In the genomic region with DNA sequence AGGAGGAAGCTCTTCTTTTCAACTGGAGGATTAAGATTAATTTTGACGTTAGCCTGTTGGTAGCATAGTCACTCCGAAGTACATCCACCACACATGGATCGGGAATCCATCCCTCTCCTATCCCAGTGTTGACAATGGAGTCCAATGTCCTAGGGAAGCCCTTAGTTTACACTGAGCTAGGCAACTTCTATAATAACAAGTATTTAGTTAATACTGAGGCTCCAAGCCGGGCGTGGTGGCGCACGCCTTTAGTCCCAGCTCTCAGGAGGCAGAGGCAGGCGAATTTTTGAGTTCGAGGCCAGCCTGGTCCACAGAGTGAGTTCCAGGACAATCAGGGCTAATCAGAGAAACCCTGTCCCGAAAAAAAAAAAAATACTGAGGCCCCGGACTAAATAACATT, we compare ENCODE assay signal across 8 mouse cellular contexts. TPM values are rescaled to one million over a fixed set of nuclear protein-coding genes. Genes with fewer than 3 reads are reported as not detected.
A peak's percentile ranks its signal among the peaks of the same experiment; 100 is the strongest.
DNase-seq lines count a peak whose midpoint lies in the region; ATAC-seq and TF ChIP-seq lines count a peak whose summit lies in the region.

No protein-coding gene starts in this region.

- TF ChIP-seq CTCF in lung, postnatal 0 days (IDR thresholded peaks at IDR 0.05) = no peak
- no peak for TF ChIP-seq CTCF in small intestine, adult 2 months (IDR thresholded peaks at IDR 0.05; ENCODE audit: extremely low read depth, insufficient read length, insufficient replicate concordance, low read depth, low read length)

- H3K36me3 ChIP-seq in lung, postnatal 0 days (ENCODE audit: insufficient read depth, low read length) = no peaks in the 10 kb centered on the region
- H3K36me3 ChIP-seq in limb, embryonic 11.5 days (ENCODE audit: control insufficient read depth, insufficient read depth, low read length) = no peaks in the 10 kb centered on the region; the same call in 1 of the 2 replicates
- H3K36me3 ChIP-seq in small intestine, adult 2 months (ENCODE audit: control insufficient read depth, insufficient read depth, low read length) = peaks cover 4% of the 10 kb centered on the region; the same call in 1 of the 2 replicates

- peak; percentile 6 to 18 for DNase-seq in cerebellum, postnatal 14 days
- no peak for DNase-seq in cerebellum, postnatal 4 days (ENCODE audit: low spot score in 2 of 2)
- DNase-seq in lung, postnatal 0 days (ENCODE audit: low spot score) = no peak
- no peak for DNase-seq in lung, postnatal 4 days
- no peak for DNase-seq in limb, embryonic 11.5 days (ENCODE audit: low spot score)
- DNase-seq in gastrocnemius, postnatal 4 days (ENCODE audit: low spot score in 2 of 2) = no peak

- H3K9me3 ChIP-seq in lung, postnatal 0 days (ENCODE audit: low read length) = no peaks in the 10 kb centered on the region
- H3K9me3 ChIP-seq in limb, embryonic 11.5 days (ENCODE audit: control insufficient read depth, low read length) = no peaks in the 10 kb centered on the region

- peak overlapping the region; percentile 94 for H3K4me3 ChIP-seq in lung, postnatal 0 days (ENCODE audit: low read depth, low read length)
- H3K4me3 ChIP-seq in limb, embryonic 11.5 days (ENCODE audit: low read depth, low read length) = peak overlapping the region; percentile 97
- peak overlapping the region; percentile 87 for H3K4me3 ChIP-seq in small intestine, adult 2 months (ENCODE audit: low read depth, low read length)

- WGBS in lung, postnatal 0 days = 73% methylated on average over 11 of the region's 11 CpGs
- WGBS in limb, embryonic 11.5 days = 81% methylated on average over 11 of the region's 11 CpGs
- 53% methylated on average over 11 of the region's 11 CpGs for WGBS in small intestine, adult 2 months

- H3K4me1 ChIP-seq in lung, postnatal 0 days (ENCODE audit: insufficient read depth, low read depth, low read length) = peaks cover 10% of the 10 kb centered on the region
- H3K4me1 ChIP-seq in limb, embryonic 11.5 days (ENCODE audit: control insufficient read depth, insufficient read depth, low read length) = peaks cover 3% of the 10 kb centered on the region; the same call in 1 of the 2 replicates
- peaks cover 11% of the 10 kb centered on the region; the same call in 1 of the 2 replicates for H3K4me1 ChIP-seq in small intestine, adult 2 months (ENCODE audit: control insufficient read depth, insufficient read depth, insufficient read length, low read length)

- no peak for TF ChIP-seq EP300 in lung, postnatal 0 days (IDR thresholded peaks at IDR 0.05)

- no peak for ATAC-seq in lung, postnatal 0 days
- ATAC-seq in limb, embryonic 11.5 days (ENCODE audit: insufficient number of reproducible peaks, low FRiP score, low TSS enrichment, low read depth) = no peak
- ATAC-seq in monocyte, adult 5-6 weeks (replicated peaks; ENCODE audit: insufficient number of reproducible peaks, low FRiP score, low TSS enrichment, poor library complexity, severe bottlenecking) = no peak

- H3K9ac ChIP-seq in lung, postnatal 0 days (replicated peaks; ENCODE audit: low read depth) = peak overlapping the region; percentile 96; the same call in 1 of the 2 replicates
- H3K9ac ChIP-seq in limb, embryonic 11.5 days (ENCODE audit: low read length) = peak overlapping the region; percentile 87; the same call in 1 of the 2 replicates

- no peaks in the 10 kb centered on the region for H3K27me3 ChIP-seq in lung, postnatal 0 days (replicated peaks; ENCODE audit: insufficient read depth, low read length)
- no peaks in the 10 kb centered on the region for H3K27me3 ChIP-seq in limb, embryonic 11.5 days (ENCODE audit: control insufficient read depth, insufficient read depth, low read length)
- H3K27me3 ChIP-seq in small intestine, adult 2 months (ENCODE audit: control insufficient read depth, insufficient read depth, low read length) = no peaks in the 10 kb centered on the region

- peak overlapping the region; percentile 92 for H3K4me2 ChIP-seq in lung, postnatal 0 days (replicated peaks; ENCODE audit: low read depth, low read length)
- peak overlapping the region; percentile 84 for H3K4me2 ChIP-seq in limb, embryonic 11.5 days (ENCODE audit: low read depth, severe bottlenecking)

- no peak for TF ChIP-seq POLR2A in small intestine, adult 2 months (IDR thresholded peaks at IDR 0.05; ENCODE audit: low read depth, low read length)

- peak overlapping the region; percentile 88 for H3K27ac ChIP-seq in lung, postnatal 0 days (ENCODE audit: low read length)
- no peak overlapping the region for H3K27ac ChIP-seq in limb, embryonic 11.5 days (replicated peaks; ENCODE audit: low read depth, low read length)
- H3K27ac ChIP-seq in small intestine, adult 2 months (ENCODE audit: insufficient read depth, low read depth, low read length) = peak overlapping the region; percentile 96

RNA-seq across cellular contexts. Expression of a gene that starts 6.4 kb away (rescaled TPM):
- 10.3 and 10.5 TPM in 2 replicates for polyA plus RNA-seq in lung, postnatal 0 days (2015; fragmentation: Nextera tagmentation; extraction: Ambion mirVana)
- 11.4 and 13.6 TPM in 2 replicates for polyA plus RNA-seq in limb, embryonic 11.5 days (2014; fragmentation: Nextera tagmentation; extraction: Ambion mirVana)
- polyA plus RNA-seq in small intestine, adult 2 months (2012; rRNA removed) = 36.6 and 56.9 TPM in 2 replicates
- 7.2 to 16.2 TPM (median 9.8 TPM) in 3 replicates for total RNA-seq in monocyte, adult 5-6 weeks (2017)
- total RNA-seq in gastrocnemius, postnatal 4 days (2021) = 10 to 100 TPM; 23.4 to 28.3 TPM

RNA-seq across cellular contexts. Expression of a gene that starts 6.5 kb away (rescaled TPM):
- polyA plus RNA-seq in lung, postnatal 0 days (2015; fragmentation: Nextera tagmentation; extraction: Ambion mirVana) = 121 and 125 TPM in 2 replicates
- polyA plus RNA-seq in limb, embryonic 11.5 days (2014; fragmentation: Nextera tagmentation; extraction: Ambion mirVana) = 89.5 and 90.5 TPM in 2 replicates
- polyA plus RNA-seq in small intestine, adult 2 months (2012; rRNA removed) = 11.4 and 19.9 TPM in 2 replicates
- total RNA-seq in monocyte, adult 5-6 weeks (2017) = 42.1 to 64.1 TPM (median 44.8 TPM) in 3 replicates
- 10 to 100 TPM; 68.2 to 70.9 TPM for total RNA-seq in gastrocnemius, postnatal 4 days (2021)

Comparison
In these comparisons a context has a peak if more than half of its experiments do, and no peak if none do; other contexts are left out.
1. DNase-seq: peak in cerebellum, postnatal 14 days (2 of 2); none in cerebellum, postnatal 4 days (0 of 2), lung, postnatal 0 days (single experiment), lung, postnatal 4 days (0 of 2), limb, embryonic 11.5 days (single experiment) and gastrocnemius, postnatal 4 days (0 of 2).
2. Peak in every context shown above with its lines, with median percentiles within 50 percentile points of each other: H3K4me3 ChIP-seq.